Mouse (Mus musculus): ENCODE results near the gene Vgll4. TPM values are rescaled to one million over a fixed set of nuclear protein-coding genes. Genes with fewer than 3 reads are reported as not detected.

Gene Vgll4
- polyA plus RNA-seq, 1 experiment from 2014 or later = 76.8 TPM

GRCm38 (mm10) chr6:114869501-114870076 is 100.2 kb downstream of the Vgll4 start:
- 0 out of 2 replicates have a peak, but pooled peaks cover 4% of the 10 kb centered on the region for H3K36me3 ChIP-seq (ENCODE audit: control insufficient read depth, insufficient read depth, low read length)
- H3K27ac ChIP-seq (replicated peaks; ENCODE audit: low read depth, low read length) = peak overlapping the region; percentile 1; the same call in 1 of the 2 replicates
- peak; percentile 63 for DNase-seq (ENCODE audit: low spot score)
- H3K9me3 ChIP-seq (ENCODE audit: control insufficient read depth, low read length) = no peaks in the 10 kb centered on the region
- H3K9ac ChIP-seq (ENCODE audit: low read depth, low read length) = peak overlapping the region; percentile 37; the same call in 1 of the 2 replicates
- no peak overlapping the region for H3K4me3 ChIP-seq (ENCODE audit: low read depth, low read length)
- H3K4me1 ChIP-seq (ENCODE audit: control insufficient read depth, insufficient read depth, low read length) = peaks cover 45% of the 10 kb centered on the region
- no peak overlapping the region for H3K4me2 ChIP-seq (ENCODE audit: low read depth, low read length)
- ATAC-seq (ENCODE audit: low read depth) = peak; percentile 14; the same call in 1 of the 2 replicates
- no peaks in the 10 kb centered on the region for H3K27me3 ChIP-seq (replicated peaks; ENCODE audit: control insufficient read depth, insufficient read depth, low read length)
- whole genome bisulfite sequencing = 53% methylated on average over 6 of the region's 6 CpGs

- no peak for DNase-seq (ENCODE audit: low spot score)
- Histone ChIP-seq H3K9ac (ENCODE audit: low read depth, low read length) (no peak overlapping the region), H3K27ac (replicated peaks; ENCODE audit: low read depth, low read length) (no peak overlapping the region), H3K36me3 (ENCODE audit: control insufficient read depth, insufficient read depth, low read length) (peaks cover 8% of the 10 kb centered on the region), H3K27me3 (replicated peaks; ENCODE audit: control insufficient read depth, insufficient read depth, low read length) (no peaks in the 10 kb centered on the region), H3K4me2 (ENCODE audit: low read depth, low read length) (no peak overlapping the region), H3K4me3 (ENCODE audit: low read depth, low read length) (no peak overlapping the region), H3K4me1 (ENCODE audit: control insufficient read depth, insufficient read depth, low read length) (peaks cover 36% of the 10 kb centered on the region), H3K9me3 (ENCODE audit: control insufficient read depth, low read length) (no peaks in the 10 kb centered on the region)
- no peak for ATAC-seq (ENCODE audit: low read depth)
- 84% methylated on average over 7 of the region's 7 CpGs for WGBS
Measured at GRCm38 (mm10) chr6:114868656-114869055, 101.1 kb downstream of the Vgll4 start.

GRCm38 (mm10) chr6:114866619-114867018 is 103.2 kb downstream of the Vgll4 start:
- Histone ChIP-seq H3K27me3 (replicated peaks; ENCODE audit: control insufficient read depth, insufficient read depth, low read length) (no peaks in the 10 kb centered on the region), H3K9me3 (ENCODE audit: control insufficient read depth, low read length) (no peaks in the 10 kb centered on the region), H3K9ac (ENCODE audit: low read depth, low read length) (no peak overlapping the region), H3K4me2 (ENCODE audit: low read depth, low read length) (no peak overlapping the region), H3K27ac (replicated peaks; ENCODE audit: low read depth, low read length) (no peak overlapping the region), H3K36me3 (ENCODE audit: control insufficient read depth, insufficient read depth, low read length) (peaks cover 28% of the 10 kb centered on the region), H3K4me1 (ENCODE audit: control insufficient read depth, insufficient read depth, low read length) (peaks cover 21% of the 10 kb centered on the region), H3K4me3 (ENCODE audit: low read depth, low read length) (no peak overlapping the region)
- 67% methylated on average over 4 of the region's 4 CpGs for WGBS
- ATAC-seq (ENCODE audit: low read depth) (no peak), DNase-seq (ENCODE audit: low spot score) (no peak)

GRCm38 (mm10) chr6:114866078-114866477 is 103.7 kb downstream of the Vgll4 start:
- peaks cover 20% of the 10 kb centered on the region for H3K4me1 ChIP-seq (ENCODE audit: control insufficient read depth, insufficient read depth, low read length)
- 62% methylated on average over 3 of the region's 3 CpGs for WGBS

GRCm38 (mm10) chr6:114864421-114864820 is 105.4 kb downstream of the Vgll4 start:
- Histone ChIP-seq H3K9ac (ENCODE audit: low read depth, low read length) (no peak overlapping the region), H3K36me3 (ENCODE audit: control insufficient read depth, insufficient read depth, low read length) (peaks cover 39% of the 10 kb centered on the region), H3K27ac (replicated peaks; ENCODE audit: low read depth, low read length) (no peak overlapping the region), H3K4me3 (ENCODE audit: low read depth, low read length) (no peak overlapping the region), H3K9me3 (ENCODE audit: control insufficient read depth, low read length) (no peaks in the 10 kb centered on the region), H3K4me2 (ENCODE audit: low read depth, low read length) (no peak overlapping the region), H3K4me1 (ENCODE audit: control insufficient read depth, insufficient read depth, low read length) (peaks cover 6% of the 10 kb centered on the region; the same call in 1 of the 2 replicates), H3K27me3 (replicated peaks; ENCODE audit: control insufficient read depth, insufficient read depth, low read length) (no peaks in the 10 kb centered on the region)
- DNase-seq (ENCODE audit: low spot score) (no peak), ATAC-seq (ENCODE audit: low read depth) (no peak)
- WGBS = 89% methylated on average over 8 of the region's 8 CpGs

More at GRCm38 (mm10) chr6:114866078-114866477, 103.7 kb downstream of the Vgll4 start:
- no peaks in the 10 kb centered on the region for H3K27me3 ChIP-seq (replicated peaks; ENCODE audit: control insufficient read depth, insufficient read depth, low read length)
- no peaks in the 10 kb centered on the region for H3K9me3 ChIP-seq (ENCODE audit: control insufficient read depth, low read length)
- H3K4me2 ChIP-seq (ENCODE audit: low read depth, low read length) = no peak overlapping the region
- peaks cover 29% of the 10 kb centered on the region for H3K36me3 ChIP-seq (ENCODE audit: control insufficient read depth, insufficient read depth, low read length)
- DNase-seq (ENCODE audit: low spot score) (no peak), ATAC-seq (ENCODE audit: low read depth) (no peak)
- H3K27ac ChIP-seq (replicated peaks; ENCODE audit: low read depth, low read length) = 0 out of 2 replicates have a peak overlapping the region, but pooled peaks have one; percentile 28
- H3K9ac ChIP-seq (ENCODE audit: low read depth, low read length) = no peak overlapping the region
- H3K4me3 ChIP-seq (ENCODE audit: low read depth, low read length) = no peak overlapping the region

- 88% methylated on average over 5 of the region's 5 CpGs for whole genome bisulfite sequencing
- Histone ChIP-seq H3K27me3 (replicated peaks; ENCODE audit: control insufficient read depth, insufficient read depth, low read length) (no peaks in the 10 kb centered on the region), H3K4me1 (ENCODE audit: control insufficient read depth, insufficient read depth, low read length) (peaks cover 6% of the 10 kb centered on the region; the same call in 1 of the 2 replicates), H3K4me3 (ENCODE audit: low read depth, low read length) (no peak overlapping the region), H3K4me2 (ENCODE audit: low read depth, low read length) (no peak overlapping the region), H3K9ac (ENCODE audit: low read depth, low read length) (no peak overlapping the region), H3K27ac (replicated peaks; ENCODE audit: low read depth, low read length) (no peak overlapping the region), H3K36me3 (ENCODE audit: control insufficient read depth, insufficient read depth, low read length) (peaks cover 47% of the 10 kb centered on the region), H3K9me3 (ENCODE audit: control insufficient read depth, low read length) (no peaks in the 10 kb centered on the region)
- ATAC-seq (ENCODE audit: low read depth) (no peak), DNase-seq (ENCODE audit: low spot score) (no peak)
Measured at GRCm38 (mm10) chr6:114863501-114863900, 106.3 kb downstream of the Vgll4 start.

GRCm38 (mm10) chr6:114862046-114862445 is 107.7 kb downstream of the Vgll4 start:
- DNase-seq (ENCODE audit: low spot score) (no peak), ATAC-seq (ENCODE audit: low read depth) (no peak)
- peaks cover 4% of the 10 kb centered on the region; the same call in 1 of the 2 replicates for H3K4me1 ChIP-seq (ENCODE audit: control insufficient read depth, insufficient read depth, low read length)
- 79% methylated on average over 9 of the region's 9 CpGs for WGBS
- no peaks in the 10 kb centered on the region for H3K9me3 ChIP-seq (ENCODE audit: control insufficient read depth, low read length)
- H3K36me3 ChIP-seq (ENCODE audit: control insufficient read depth, insufficient read depth, low read length) = peaks cover 47% of the 10 kb centered on the region
- no peaks in the 10 kb centered on the region for H3K27me3 ChIP-seq (replicated peaks; ENCODE audit: control insufficient read depth, insufficient read depth, low read length)
- H3K27ac ChIP-seq (replicated peaks; ENCODE audit: low read depth, low read length) = no peak overlapping the region
- H3K9ac ChIP-seq (ENCODE audit: low read depth, low read length) = no peak overlapping the region
- no peak overlapping the region for H3K4me2 ChIP-seq (ENCODE audit: low read depth, low read length)
- no peak overlapping the region for H3K4me3 ChIP-seq (ENCODE audit: low read depth, low read length)

- no peaks in the 10 kb centered on the region for H3K27me3 ChIP-seq (replicated peaks; ENCODE audit: control insufficient read depth, insufficient read depth, low read length)
- peaks cover 4% of the 10 kb centered on the region; the same call in 1 of the 2 replicates for H3K4me1 ChIP-seq (ENCODE audit: control insufficient read depth, insufficient read depth, low read length)
- no peak overlapping the region for H3K9ac ChIP-seq (ENCODE audit: low read depth, low read length)
Measured at GRCm38 (mm10) chr6:114861591-114861990, 108.2 kb downstream of the Vgll4 start.

More at GRCm38 (mm10) chr6:114861591-114861990, 108.2 kb downstream of the Vgll4 start:
- H3K36me3 ChIP-seq (ENCODE audit: control insufficient read depth, insufficient read depth, low read length) = peaks cover 49% of the 10 kb centered on the region
- peak overlapping the region; percentile 50; the same call in 1 of the 2 replicates for H3K27ac ChIP-seq (replicated peaks; ENCODE audit: low read depth, low read length)
- H3K4me3 ChIP-seq (ENCODE audit: low read depth, low read length) = no peak overlapping the region
- H3K4me2 ChIP-seq (ENCODE audit: low read depth, low read length) = no peak overlapping the region
- no peak for DNase-seq (ENCODE audit: low spot score)
- ATAC-seq (ENCODE audit: low read depth) = no peak
- WGBS = 77% methylated on average over 9 of the region's 9 CpGs
- H3K9me3 ChIP-seq (ENCODE audit: control insufficient read depth, low read length) = no peaks in the 10 kb centered on the region
